Mouse (Mus musculus) liver, postnatal 0 days (tissue): ENCODE data around the gene Slc4a1. TPM values are rescaled to one million over a fixed set of nuclear protein-coding genes. Genes with fewer than 3 reads are reported as not detected.

Experiments used
- ATAC-seq: fragments of 200-750 bp; cut with Nextera tagmentation; 2 replicates; pipeline ENCODE4 v1.8.0; 2017; ENCODE audit warnings: mild to moderate bottlenecking, moderate library complexity
- DNase-seq: peaks from one replicate; pipeline ENCODE4 v3.0.0-alpha.2; 2016
- H3K27ac ChIP-seq: fragments of 300-500 bp; sonication (generic); 2 replicates; pipeline ENCODE4 v1.5.1; 2014; ENCODE audit warnings: antibody characterized with exemption, moderate library complexity, mild to moderate bottlenecking, low read depth
- H3K27me3 ChIP-seq: fragments of 300-500 bp; sonication (generic); 2 replicates; pipeline ENCODE4 v1.6.1; 2014; ENCODE audit warnings: low read length, control low read depth, mixed read lengths; ENCODE audit not compliant: insufficient read depth
- H3K36me3 ChIP-seq: fragments of 300-500 bp; sonication (generic); replicated peaks from 2 replicates; pipeline ENCODE4 v1.6.1; 2014; ENCODE audit warnings: mild to moderate bottlenecking, control low read depth, low read length, moderate library complexity, mixed read lengths; ENCODE audit not compliant: insufficient read depth
- H3K4me1 ChIP-seq: fragments of 300-500 bp; sonication (generic); 2 replicates; pipeline ENCODE4 v1.6.1; 2014; ENCODE audit warnings: antibody characterized with exemption, mild to moderate bottlenecking, control low read depth; ENCODE audit not compliant: insufficient read depth
- H3K4me2 ChIP-seq: fragments of 300-500 bp; sonication (generic); 2 replicates; pipeline ENCODE4 v1.6.1; 2014; ENCODE audit warnings: low read depth, mild to moderate bottlenecking, low read length, moderate library complexity, mixed read lengths
- H3K4me3 ChIP-seq: fragments of 300-500 bp; sonication (generic); 2 replicates; pipeline ENCODE4 v1.5.1; 2014; ENCODE audit warnings: low read depth, low read length
- H3K9ac ChIP-seq: fragments of 300-500 bp; sonication (generic); replicated peaks from 2 replicates; pipeline ENCODE4 v1.6.1; 2014; ENCODE audit warnings: mild to moderate bottlenecking, moderate library complexity
- H3K9me3 ChIP-seq: fragments of 300-500 bp; sonication (generic); 2 replicates; pipeline ENCODE4 v1.6.1; 2016; ENCODE audit warnings: mild to moderate bottlenecking, control low read depth, low read length, mixed read lengths
- CTCF ChIP-seq: sonication (generic); IDR thresholded peaks from 2 replicates; pipeline ENCODE4 v1.5.1; 2016; ENCODE audit warnings: antibody characterized with exemption, low read depth
- EP300 ChIP-seq: IDR thresholded peaks from 2 replicates; pipeline ENCODE4 v1.6.1; 2016; ENCODE audit warnings: antibody characterized with exemption, low read depth, mild to moderate bottlenecking
- WGBS: fragments of 180-500 bp; shearing (Covaris S2); extraction: QIAGEN DNeasy Blood & Tissue Kit; methylation state at CpG from one replicate; pipeline ENCODE4 v1.1.7; 2014; ENCODE audit not compliant: insufficient replicate concordance; 5-methylcytosine and 5-hydroxymethylcytosine counted together
- microRNA-seq: library from miRNA; unstranded; fragments of <30 nt; microRNA quantifications from one replicate; pipeline ENCODE4, GENCODE M21; 2016
- polyA plus RNA-seq: library from polyadenylated mRNA; unstranded; fragments of >200 nt; fragmentation: Nextera tagmentation; extraction: Ambion mirVana; gene quantifications from 2 replicates; pipeline ENCODE4 v1.2.1, GENCODE M21; 2015

Slc4a1 gene
- polyA plus RNA-seq, 1 experiment from 2014 or later, result 329 TPM

DNA sequence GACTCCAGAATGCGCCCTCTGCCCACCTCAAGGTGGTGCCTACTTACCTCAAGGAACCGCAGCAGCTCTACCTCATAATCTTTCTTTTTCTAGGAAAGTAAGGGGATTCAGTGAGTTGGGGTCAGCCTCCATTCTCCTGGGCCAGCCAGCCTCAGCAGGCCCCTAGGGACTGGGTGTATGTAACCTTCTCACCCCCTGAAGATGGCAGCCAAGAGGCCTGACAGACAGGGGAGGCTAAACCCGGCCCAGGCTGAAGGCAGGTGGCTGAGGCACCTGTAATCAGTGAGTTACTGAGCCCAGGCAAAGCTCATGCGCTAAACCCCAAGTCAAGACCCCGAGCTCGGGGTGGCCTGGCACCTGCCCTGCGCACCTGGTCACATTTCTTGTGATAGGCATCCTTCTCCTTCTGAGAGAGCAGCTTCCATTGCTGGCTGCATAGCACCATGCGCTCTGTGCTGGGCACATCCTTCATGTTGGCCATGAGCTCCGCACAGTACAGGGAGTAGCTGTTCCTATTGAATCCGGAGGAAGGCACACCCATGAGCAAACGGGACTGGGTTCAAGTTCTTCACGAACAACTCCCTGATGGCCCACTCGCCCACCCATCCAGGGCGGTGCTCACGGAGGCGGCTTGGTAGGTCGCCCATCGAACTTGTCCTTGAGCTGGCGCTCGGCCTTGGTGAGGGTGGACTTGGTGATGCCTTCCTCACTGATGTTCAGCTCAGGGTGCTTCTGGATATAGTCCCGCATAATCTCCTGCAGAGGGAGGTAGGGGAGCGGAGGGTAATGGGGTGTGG, 56.0 kb downstream of the Slc4a1 start:
- peaks cover 71% of the 10 kb centered on the region for H3K36me3 ChIP-seq
- TF ChIP-seq CTCF (peak; percentile 2; the same call in 1 of the 2 replicates), EP300 (no peak)
- peak overlapping the region; percentile 46; the same call in 1 of the 2 replicates for H3K27ac ChIP-seq
- H3K9ac ChIP-seq, result peak overlapping the region; percentile 55
- DNase-seq (no peak), ATAC-seq (no peak)
- H3K4me3 ChIP-seq, result peak overlapping the region; percentile 48
- no peaks in the 10 kb centered on the region for H3K27me3 ChIP-seq
- peaks cover 26% of the 10 kb centered on the region for H3K4me1 ChIP-seq
- peak overlapping the region; percentile 82 for H3K4me2 ChIP-seq
- H3K9me3 ChIP-seq, result no peaks in the 10 kb centered on the region
- 80% methylated on average over 22 of the region's 22 CpGs for WGBS

DNA sequence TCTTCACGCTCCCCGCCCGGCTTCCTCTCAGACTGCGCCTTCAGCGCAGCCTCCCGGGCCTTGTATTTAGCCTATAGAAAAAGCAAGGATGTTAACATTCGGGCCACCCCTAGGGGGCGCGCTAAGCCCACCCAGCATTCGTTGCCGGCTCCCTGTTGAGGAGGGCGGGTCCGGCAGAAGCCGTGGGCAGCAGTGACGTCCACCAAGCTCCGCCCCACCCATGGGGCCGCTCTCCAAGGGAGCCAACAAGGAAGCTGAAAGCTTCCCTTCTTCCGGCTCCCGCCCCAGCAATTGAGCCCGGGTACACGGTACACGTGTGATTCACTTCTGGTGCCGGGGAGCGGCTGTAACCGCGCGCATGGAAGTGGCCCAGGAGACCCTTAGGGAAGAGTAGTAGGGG, 57.0 kb downstream of the Slc4a1 start:
- Histone ChIP-seq H3K36me3 (peaks cover 61% of the 10 kb centered on the region), H3K4me1 (peaks cover 24% of the 10 kb centered on the region)

DNA sequence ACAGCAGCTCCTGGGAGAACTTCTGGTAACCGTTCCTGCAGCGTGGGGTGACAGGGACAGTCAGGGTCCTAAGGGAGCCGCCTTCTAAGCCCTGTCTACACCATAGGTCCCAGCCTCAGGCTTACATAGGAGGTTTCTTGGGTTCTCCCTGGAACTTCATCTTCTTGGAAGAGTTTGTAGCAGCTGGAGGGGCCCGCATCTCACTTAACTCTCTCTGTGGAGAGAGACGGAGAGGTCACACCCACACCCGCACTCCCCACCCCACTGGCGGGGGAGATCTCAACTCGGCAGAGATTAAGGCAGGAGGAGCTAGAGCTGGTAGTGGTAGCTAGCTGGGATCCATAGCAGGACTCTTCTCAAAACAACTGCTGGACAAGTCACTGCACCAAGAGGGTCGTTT, 57.9 kb downstream of the Slc4a1 start:
- Histone ChIP-seq H3K4me3 (no peak overlapping the region), H3K4me2 (no peak overlapping the region), H3K27me3 (no peaks in the 10 kb centered on the region), H3K9ac (no peak overlapping the region), H3K4me1 (peaks cover 24% of the 10 kb centered on the region), H3K36me3 (peaks cover 52% of the 10 kb centered on the region), H3K27ac (no peak overlapping the region), H3K9me3 (no peaks in the 10 kb centered on the region)
- no peak for ATAC-seq
- TF ChIP-seq EP300 (no peak), CTCF (no peak)
- no peak for DNase-seq
- 81% methylated on average over 9 of the region's 9 CpGs for WGBS

More for the DNA sequence above, 57.0 kb downstream of the Slc4a1 start:
- DNase-seq (peak; percentile 99), ATAC-seq (peak; percentile 94)
- under 1% methylated on average over 27 of the region's 27 CpGs for WGBS
- H3K9me3 ChIP-seq, result no peaks in the 10 kb centered on the region
- H3K27me3 ChIP-seq, result no peaks in the 10 kb centered on the region
- H3K4me2 ChIP-seq, result peak overlapping the region; percentile 82
- peak overlapping the region; percentile 55 for H3K9ac ChIP-seq
- H3K27ac ChIP-seq, result peak overlapping the region; percentile 80
- peak overlapping the region; percentile 48 for H3K4me3 ChIP-seq
- TF ChIP-seq EP300, result peak; percentile 62
- peak; percentile 99 for TF ChIP-seq CTCF

DNA sequence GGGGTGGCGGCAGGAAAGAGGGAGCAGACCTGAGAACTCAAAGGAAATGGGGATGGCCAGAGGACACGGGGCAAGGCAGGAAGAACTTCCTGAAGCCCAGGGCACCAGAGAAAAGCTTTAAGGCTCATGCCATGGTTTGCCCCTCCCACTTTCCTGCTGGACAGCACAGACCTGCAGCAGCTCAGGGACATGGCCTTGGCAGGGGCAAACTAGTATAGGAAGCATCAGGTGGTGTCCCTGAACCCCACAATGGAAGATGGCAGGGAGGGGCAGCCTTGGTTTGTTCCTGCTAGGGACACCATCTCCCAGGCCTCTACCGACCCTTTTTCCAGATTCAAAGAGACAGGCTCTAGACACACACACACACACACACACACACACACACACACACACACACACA, 60.6 kb downstream of the Slc4a1 start:
- 74% methylated on average over 3 of the region's 3 CpGs for WGBS
- peaks cover 13% of the 10 kb centered on the region for H3K4me1 ChIP-seq
- peaks cover 37% of the 10 kb centered on the region for H3K36me3 ChIP-seq
- H3K4me2 ChIP-seq, result no peak overlapping the region
- ATAC-seq (no peak), DNase-seq (no peak)
- no peak overlapping the region for H3K4me3 ChIP-seq
- TF ChIP-seq CTCF (no peak), EP300 (no peak)
- H3K27ac ChIP-seq, result no peak overlapping the region
- no peaks in the 10 kb centered on the region for H3K27me3 ChIP-seq
- H3K9ac ChIP-seq, result no peak overlapping the region
- no peaks in the 10 kb centered on the region for H3K9me3 ChIP-seq

DNA sequence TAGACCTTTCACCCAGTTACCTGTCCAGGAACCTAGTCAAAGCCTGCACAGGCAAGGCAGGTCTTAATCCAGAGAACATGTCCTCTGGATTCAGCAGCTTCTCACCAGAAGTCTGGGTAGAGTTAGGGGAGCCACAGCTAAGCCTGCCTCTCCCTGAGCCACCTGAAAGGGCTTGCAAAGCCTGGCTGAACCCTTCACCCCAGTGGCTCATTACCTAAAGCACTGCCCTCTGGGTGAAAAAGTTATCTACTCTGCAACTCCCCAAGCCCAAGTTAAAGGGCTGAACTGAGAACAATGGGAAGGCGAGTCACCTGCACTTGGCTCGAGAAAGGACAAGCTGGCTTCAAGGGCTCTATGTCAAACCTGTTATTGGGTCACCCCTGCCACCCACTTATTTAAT, 61.9 kb downstream of the Slc4a1 start:
- Histone ChIP-seq H3K4me3 (no peak overlapping the region), H3K9me3 (no peaks in the 10 kb centered on the region; the same call in 1 of the 2 replicates), H3K4me2 (no peak overlapping the region), H3K36me3 (peaks cover 26% of the 10 kb centered on the region), H3K4me1 (peaks cover under 1% of the 10 kb centered on the region), H3K9ac (no peak overlapping the region), H3K27me3 (no peaks in the 10 kb centered on the region), H3K27ac (no peak overlapping the region)
- ATAC-seq (no peak), DNase-seq (no peak)
- 67% methylated on average over 2 of the region's 2 CpGs for WGBS
- no peak for TF ChIP-seq EP300
- no peak for TF ChIP-seq CTCF

DNA sequence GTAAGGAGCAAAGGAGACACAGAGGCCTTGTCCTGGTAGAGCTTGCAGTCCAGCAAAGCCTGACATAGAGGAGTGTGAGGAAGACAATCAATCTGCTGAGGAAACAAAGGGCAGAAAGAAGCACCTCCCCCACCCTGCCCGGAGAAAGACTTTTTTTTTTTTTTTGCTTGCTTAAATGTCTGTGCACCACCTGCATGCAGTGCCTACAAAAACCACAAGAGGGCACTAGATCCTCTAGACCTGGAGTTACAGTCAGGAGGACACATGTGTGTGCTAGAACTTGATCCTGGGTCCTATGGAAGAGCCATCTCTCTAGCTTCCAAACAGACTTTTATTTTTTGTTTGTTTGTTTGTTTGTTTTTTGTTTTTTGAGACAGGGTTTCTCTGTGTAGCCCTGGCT, 66.2 kb downstream of the Slc4a1 start:
- no peak overlapping the region for H3K27ac ChIP-seq
- no peak overlapping the region for H3K4me3 ChIP-seq
- H3K9ac ChIP-seq, result no peak overlapping the region
- no peak for ATAC-seq
- no peak overlapping the region for H3K4me2 ChIP-seq
- H3K9me3 ChIP-seq, result no peaks in the 10 kb centered on the region; the same call in 1 of the 2 replicates
- H3K27me3 ChIP-seq, result no peaks in the 10 kb centered on the region
- TF ChIP-seq CTCF (peak; percentile 82), EP300 (no peak)
- H3K36me3 ChIP-seq, result no peaks in the 10 kb centered on the region
- H3K4me1 ChIP-seq, result peaks cover 20% of the 10 kb centered on the region
- DNase-seq, result peak; percentile 85
- WGBS, result 11% methylated on average over 1 of the region's 1 CpGs

Small RNA genes lying within 50 kb of the gene (microRNA-seq; reads per million reads assigned to microRNA genes)
- gene Mir6930, result not detected

Other genes starting within 250 kb of the Slc4a1 start
- 18.5 and 25.1 TPM in 2 replicates for gene Nags, start 220.7 kb downstream of the Slc4a1 start, polyA plus RNA-seq
- 5.8 and 6.4 TPM in 2 replicates for gene Tmem101, start 209.8 kb downstream of the Slc4a1 start, polyA plus RNA-seq
- 52.2 and 55.0 TPM in 2 replicates for gene Lsm12, start 180.9 kb downstream of the Slc4a1 start, polyA plus RNA-seq
- gene G6pc3, start 176.6 kb downstream of the Slc4a1 start, polyA plus RNA-seq, result 6.7 and 6.8 TPM in 2 replicates
- 17.7 and 17.8 TPM in 2 replicates for gene Hdac5, start 136.0 kb downstream of the Slc4a1 start, polyA plus RNA-seq
- 4.7 and 4.9 TPM in 2 replicates for gene BC030867, start 117.3 kb downstream of the Slc4a1 start, polyA plus RNA-seq
- gene Asb16, start 97.5 kb downstream of the Slc4a1 start, polyA plus RNA-seq, result not detected in 2 replicates
- gene Tmub2, start 81.3 kb downstream of the Slc4a1 start, polyA plus RNA-seq, result 19.4 and 20.8 TPM in 2 replicates
- gene Atxn7l3, start 69.6 kb downstream of the Slc4a1 start, polyA plus RNA-seq, result 4.5 and 4.6 TPM in 2 replicates
- 32.4 and 32.5 TPM in 2 replicates for gene Ubtf, start 46.5 kb downstream of the Slc4a1 start, polyA plus RNA-seq
- gene Rundc3a, start 27.2 kb upstream of the Slc4a1 start, polyA plus RNA-seq, result 1.8 and 2.4 TPM in 2 replicates
- 510 and 522 TPM in 2 replicates for gene Slc25a39, start 41.7 kb upstream of the Slc4a1 start, polyA plus RNA-seq
- gene Grn, start 64.1 kb upstream of the Slc4a1 start, polyA plus RNA-seq, result 156 and 161 TPM in 2 replicates
- 0.23 and 0.72 TPM in 2 replicates for gene Fam171a2, start 81.5 kb upstream of the Slc4a1 start, polyA plus RNA-seq
- gene Itga2b, start 103.9 kb upstream of the Slc4a1 start, polyA plus RNA-seq, result 41.0 and 44.8 TPM in 2 replicates
- 11.1 and 12.2 TPM in 2 replicates for gene Gpatch8, start 190.2 kb upstream of the Slc4a1 start, polyA plus RNA-seq
- not detected in 2 replicates for gene Gm11627, start 213.3 kb upstream of the Slc4a1 start, polyA plus RNA-seq
- 0.17 and 0.22 TPM in 2 replicates for gene Fzd2, start 238.2 kb upstream of the Slc4a1 start, polyA plus RNA-seq